Mouse (Mus musculus): ENCODE results near the gene Prf1. TPM values are rescaled to one million over a fixed set of nuclear protein-coding genes. Genes with fewer than 3 reads are reported as not detected.

Gene Prf1
- polyA plus RNA-seq (2012; rRNA removed): not detected in 2 replicates

DNA sequence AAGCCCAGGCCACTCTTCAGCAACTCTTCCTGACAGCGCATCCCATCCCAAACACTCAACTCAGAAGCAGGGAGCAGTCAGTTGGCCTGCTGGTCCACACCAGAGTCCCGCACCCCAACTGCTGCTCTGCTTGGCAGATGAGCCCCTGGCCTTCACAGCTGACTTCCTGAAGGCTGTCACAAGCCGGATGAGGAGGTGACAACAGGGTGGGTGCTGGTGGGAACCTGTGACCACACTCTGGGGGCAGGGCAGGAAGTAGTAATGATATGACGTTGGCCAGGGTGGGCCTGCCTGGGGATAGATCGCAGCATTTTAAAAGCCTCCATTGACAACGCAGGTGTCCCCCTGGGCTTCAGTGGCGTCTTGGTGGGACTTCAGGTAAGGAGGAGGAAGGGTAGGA lies at the start of gene Prf1:
TSS of gene Prf1 (plus strand) at position 357 of the 400 bp plus-strand sequence.

DNA sequence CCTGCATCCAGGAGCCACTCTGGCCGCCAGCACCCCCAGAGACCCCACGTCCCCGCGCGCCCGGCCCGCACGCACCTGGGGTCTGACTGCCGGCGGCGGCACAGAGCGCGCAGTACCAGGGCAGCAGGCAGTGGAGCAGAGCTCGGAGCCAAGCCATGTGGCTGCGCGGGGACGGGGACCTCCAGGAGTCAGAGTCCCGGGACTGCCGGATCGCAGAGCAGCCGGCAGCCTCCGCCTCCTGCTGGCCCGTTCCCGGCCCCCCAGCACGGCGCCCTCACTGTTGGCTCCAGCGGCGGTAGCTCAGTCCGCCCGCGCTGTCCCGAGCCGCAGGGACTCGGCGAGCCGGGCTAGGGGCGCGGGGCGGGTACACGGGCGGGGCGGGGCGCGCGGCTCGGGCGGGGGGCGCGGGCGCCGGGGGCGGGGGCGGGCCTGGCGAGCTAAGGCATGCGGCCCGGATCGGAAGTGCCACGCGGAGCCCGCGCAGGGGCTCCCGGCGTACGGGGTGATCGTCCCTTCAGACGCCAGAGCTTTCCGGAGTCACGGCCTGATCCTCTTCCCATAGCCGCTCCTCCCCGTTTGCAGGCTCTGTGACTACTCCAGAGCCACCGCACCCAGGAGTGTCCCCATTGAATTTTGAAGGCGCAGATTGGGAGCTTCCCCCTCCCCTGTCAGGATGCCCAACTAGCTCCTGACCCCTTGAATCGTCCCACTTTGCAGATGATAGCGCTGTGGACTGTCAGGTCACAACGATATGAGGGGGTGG lies 24.4 kb upstream of the Prf1 start, which contains the start of gene Adamts14:
TSS of gene Adamts14 (minus strand) at position 358 of the 763 bp plus-strand sequence.

Other genes with a start within 250 kb of the Prf1 start
- gene Pcbd1, start 208.5 kb upstream of the Prf1 start, polyA plus RNA-seq (2012; rRNA removed): 27.4 and 32.2 TPM in 2 replicates
- 57.1 and 57.5 TPM in 2 replicates for gene Sgpl1, start 150.1 kb upstream of the Prf1 start, polyA plus RNA-seq (2012; rRNA removed)
- gene Tbata, start 125.9 kb upstream of the Prf1 start, polyA plus RNA-seq (2012; rRNA removed): 1.3 and 1.9 TPM in 2 replicates
- gene Adamts14, start 24.4 kb upstream of the Prf1 start, polyA plus RNA-seq (2012; rRNA removed): 0.69 and 1.1 TPM in 2 replicates
- gene Pald1, start 85.7 kb downstream of the Prf1 start, polyA plus RNA-seq (2012; rRNA removed): 23.0 and 23.1 TPM in 2 replicates
- gene Nodal, start 120.1 kb downstream of the Prf1 start, polyA plus RNA-seq (2012; rRNA removed): 0.52 and 0.66 TPM in 2 replicates
- gene Eif4ebp2, start 154.8 kb downstream of the Prf1 start, polyA plus RNA-seq (2012; rRNA removed): 38.5 and 43.5 TPM in 2 replicates
- gene Lrrc20, start 178.0 kb downstream of the Prf1 start, polyA plus RNA-seq (2012; rRNA removed): 21.4 and 24.4 TPM in 2 replicates

Data from central nervous system, embryonic 18 days (tissue).